Mouse (Mus musculus): Measurements from ENCODE around the gene Krt7.

The Krt7 gene

DNA sequence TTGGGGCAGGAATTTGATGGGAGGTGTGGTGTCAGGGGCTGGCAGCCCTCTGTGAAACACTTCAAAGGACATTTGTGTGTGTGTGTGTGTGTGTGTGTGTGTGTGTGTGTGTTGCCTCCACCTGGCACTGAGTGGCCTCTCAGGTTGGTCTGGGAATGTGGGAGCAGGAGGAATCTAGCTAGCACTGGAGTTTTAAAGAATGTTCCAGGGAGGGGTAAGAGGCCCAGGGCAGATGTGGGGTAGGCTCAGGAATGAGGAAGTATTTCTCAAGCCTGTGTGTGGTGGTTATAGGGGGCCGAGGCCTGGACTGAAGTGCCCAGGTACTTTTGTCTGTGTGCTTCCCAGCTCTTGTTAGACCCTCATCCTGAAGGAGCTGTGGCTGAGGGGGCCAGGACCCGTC lies at the start of gene Krt7:
Krt7 (plus strand) TSS at position 269 of the 400 bp plus-strand sequence.
- no peak for DNase-seq

- peak in 1 of 2 experiments; percentile 54 for DNase-seq
These were observed 48.3 kb upstream of the Krt7 start for GRCm38 (mm10) chr15:101362393-101363010.

DNA sequence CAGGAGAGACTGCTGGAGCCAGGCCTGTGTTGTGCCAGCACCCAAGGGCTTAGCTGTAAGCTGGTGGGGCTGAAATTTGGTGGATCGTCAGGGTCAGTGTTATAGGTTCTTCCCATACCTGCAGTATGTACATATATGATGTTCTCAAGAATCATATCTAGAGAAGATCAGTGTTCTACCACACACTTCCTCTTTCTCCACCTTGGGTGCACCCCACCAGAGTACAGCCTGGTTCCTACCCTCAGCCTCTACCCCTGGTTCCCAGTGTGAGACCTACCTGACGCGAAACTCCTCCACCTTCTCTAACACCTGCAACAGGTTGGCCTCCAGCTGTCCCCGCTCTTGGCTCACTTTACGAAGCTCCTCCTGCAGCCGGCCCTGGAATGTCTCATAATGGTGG lies 46.9 kb upstream of the Krt7 start:
- DNase-seq: no peak

- no peak for DNase-seq
These were observed 46.4 kb upstream of the Krt7 start for GRCm38 (mm10) chr15:101364425-101364824.

DNA sequence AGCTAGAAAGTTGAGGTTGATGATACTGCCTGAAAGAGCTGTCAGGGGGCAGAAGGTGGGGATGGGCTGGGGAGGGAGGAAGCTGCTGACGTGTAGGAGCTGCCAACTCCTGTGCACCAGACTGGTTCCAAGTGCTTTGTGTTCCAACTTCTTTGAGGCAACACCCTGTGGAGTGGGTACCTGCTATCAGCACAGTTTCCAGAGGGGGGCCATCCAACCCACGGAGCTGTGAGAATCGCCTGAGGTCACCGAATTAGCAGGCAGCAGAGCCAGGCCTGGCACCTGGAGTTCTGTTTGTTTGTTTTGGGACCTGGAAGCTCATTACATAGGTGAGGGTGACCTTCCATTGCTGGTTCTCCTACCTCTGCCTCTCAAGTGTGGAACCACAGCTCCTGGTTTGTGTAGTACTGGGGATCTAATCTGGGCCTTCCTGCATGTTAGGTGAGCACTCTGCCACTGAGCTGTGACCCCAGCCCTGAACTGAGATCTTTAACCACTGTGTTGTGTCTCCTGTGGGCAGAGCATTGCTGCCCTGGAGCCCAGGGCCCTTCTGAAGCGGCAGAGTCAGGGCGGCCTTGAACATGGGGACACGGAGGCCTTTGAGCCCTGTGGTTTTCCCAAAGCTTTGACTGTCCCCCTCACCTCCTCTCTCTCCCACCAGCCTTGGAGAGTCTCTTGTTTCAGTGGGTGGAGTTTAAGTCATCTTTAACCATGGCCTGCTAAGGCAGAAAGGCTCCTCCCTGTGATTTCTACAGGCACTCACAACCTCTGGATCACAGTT lies 45.8 kb upstream of the Krt7 start:
- no peak for DNase-seq

DNA sequence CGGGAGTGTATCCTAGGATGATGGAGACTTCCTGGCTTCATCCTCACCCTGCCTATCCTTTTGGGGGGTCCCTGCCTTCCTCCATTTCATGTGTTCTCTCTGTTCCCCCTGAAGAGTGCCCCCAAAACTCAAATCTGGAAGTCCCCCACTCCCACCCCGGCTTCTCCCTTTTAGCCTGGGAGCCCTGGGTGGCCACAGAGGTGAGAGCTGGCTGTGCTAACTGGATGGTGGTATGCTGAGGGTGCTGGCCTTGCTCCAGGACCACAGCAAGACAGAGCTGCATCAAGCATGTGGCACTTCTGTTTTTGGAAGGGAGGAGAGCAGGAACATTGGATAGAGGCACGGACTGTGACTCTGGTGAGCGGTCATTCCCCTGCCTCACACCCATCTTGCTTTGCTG lies 45.1 kb upstream of the Krt7 start:
- no peak for DNase-seq

- DNase-seq: no peak
These were observed 44.4 kb upstream of the Krt7 start for GRCm38 (mm10) chr15:101366482-101366881.

GRCm38 (mm10) chr15:101366926-101367325 lies 43.9 kb upstream of the Krt7 start:
- no peak for DNase-seq

- no peak for DNase-seq
These were observed 43.3 kb upstream of the Krt7 start for GRCm38 (mm10) chr15:101367497-101367896.

DNA sequence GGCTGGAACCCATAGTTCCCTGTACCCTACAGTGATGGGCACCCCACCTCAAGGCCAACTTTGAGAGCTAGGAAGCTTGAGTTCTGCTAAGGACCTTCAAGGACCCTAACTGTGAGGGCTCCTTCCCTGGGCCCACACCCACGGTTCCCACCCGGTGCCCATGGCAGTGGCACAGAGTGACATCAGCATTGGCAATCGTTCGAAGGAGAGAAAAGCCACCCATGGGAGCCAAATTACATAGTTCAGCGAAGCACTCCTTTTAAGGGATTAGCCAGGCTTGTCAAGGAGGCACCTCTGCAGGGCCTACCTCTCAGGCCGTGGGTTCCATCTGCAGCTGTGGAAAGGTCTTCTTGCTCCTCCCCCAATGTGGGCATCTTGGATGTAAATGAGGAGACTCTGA lies 42.8 kb upstream of the Krt7 start:
- no peak for DNase-seq

DNA sequence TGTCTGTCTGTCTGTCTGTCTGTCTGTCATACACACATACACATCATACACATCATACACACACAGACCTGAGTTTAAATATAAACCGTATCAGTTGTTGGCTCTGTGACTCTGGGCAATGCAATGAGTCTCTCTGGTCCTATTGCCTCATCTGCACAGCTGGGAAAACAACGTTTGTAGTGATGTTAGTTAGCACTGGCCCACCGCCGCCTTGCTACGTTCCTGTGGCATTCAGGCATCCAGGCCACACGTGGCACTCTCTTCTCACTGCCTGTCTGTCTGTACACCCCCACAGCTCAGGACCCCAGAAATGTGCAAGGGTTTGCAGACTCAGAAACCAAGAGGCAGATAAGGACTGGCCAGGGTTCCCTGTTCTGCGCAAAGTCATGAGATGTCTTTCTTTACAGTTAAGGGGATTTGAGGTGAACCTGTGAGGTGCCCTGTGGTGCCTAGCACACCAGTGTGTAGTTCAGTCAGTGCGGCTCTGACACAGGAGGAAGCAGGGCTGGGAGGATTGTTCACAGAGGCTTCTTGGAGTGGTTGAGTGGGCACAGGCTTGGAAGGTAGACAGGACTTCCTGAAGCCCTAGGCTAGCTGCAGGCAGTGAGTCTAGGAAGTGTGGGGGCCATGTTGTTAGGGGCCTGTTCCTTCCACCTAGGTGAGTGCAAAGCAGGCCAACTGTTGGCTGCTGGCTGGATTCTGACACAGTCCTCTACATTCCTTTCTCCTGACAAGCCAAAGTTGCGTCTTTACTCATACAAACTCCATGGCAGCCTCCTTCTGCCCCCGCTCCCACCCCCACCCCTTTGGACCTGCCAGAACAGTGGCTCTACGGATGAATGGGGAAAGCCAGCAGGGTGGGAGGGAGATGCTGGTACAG lies 42.1 kb upstream of the Krt7 start:
- no peak for DNase-seq

DNA sequence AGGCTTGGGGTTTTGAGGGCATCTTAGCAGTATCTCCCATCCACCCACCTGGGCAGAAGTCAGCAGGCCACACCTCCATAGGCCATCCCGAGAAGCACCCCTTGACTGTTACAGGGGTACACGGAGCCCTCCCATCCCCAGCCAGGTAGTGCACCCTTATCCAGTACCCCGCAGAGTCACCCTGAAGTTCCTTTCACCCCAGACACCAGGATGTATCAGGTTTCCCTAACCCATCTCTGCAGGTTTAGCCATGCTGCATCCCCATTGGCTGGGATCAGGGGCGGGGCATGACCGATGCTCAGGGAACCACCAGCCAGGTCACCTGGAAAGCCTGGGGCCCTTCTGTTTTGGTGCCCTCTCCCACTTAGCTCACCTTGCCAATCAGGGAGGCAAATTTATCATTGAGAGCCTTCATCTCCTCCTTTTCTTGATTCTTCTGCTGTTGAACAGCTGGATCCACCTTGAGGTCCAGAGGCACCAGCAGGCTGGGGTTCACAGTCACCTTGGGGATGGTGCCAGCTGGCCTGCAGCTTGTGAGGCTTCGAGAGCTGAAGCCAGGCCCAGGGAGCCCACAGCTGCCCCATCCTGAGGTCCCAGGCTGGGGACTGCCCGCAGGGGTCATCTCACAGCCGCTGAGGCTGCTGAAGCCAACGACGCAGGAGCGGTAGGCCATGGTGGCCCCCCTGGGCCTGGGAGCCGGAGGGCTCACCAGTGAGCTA lies 41.3 kb upstream of the Krt7 start:
- no peak for DNase-seq

GRCm38 (mm10) chr15:101370101-101370911 lies 40.5 kb upstream of the Krt7 start, which contains the start of gene Krt80:
Gene Krt80, minus strand, starts transcription at chr15:101370162.
- no peak for DNase-seq

- no peak for DNase-seq
These were observed 39.5 kb upstream of the Krt7 start for GRCm38 (mm10) chr15:101371141-101371985.

DNA sequence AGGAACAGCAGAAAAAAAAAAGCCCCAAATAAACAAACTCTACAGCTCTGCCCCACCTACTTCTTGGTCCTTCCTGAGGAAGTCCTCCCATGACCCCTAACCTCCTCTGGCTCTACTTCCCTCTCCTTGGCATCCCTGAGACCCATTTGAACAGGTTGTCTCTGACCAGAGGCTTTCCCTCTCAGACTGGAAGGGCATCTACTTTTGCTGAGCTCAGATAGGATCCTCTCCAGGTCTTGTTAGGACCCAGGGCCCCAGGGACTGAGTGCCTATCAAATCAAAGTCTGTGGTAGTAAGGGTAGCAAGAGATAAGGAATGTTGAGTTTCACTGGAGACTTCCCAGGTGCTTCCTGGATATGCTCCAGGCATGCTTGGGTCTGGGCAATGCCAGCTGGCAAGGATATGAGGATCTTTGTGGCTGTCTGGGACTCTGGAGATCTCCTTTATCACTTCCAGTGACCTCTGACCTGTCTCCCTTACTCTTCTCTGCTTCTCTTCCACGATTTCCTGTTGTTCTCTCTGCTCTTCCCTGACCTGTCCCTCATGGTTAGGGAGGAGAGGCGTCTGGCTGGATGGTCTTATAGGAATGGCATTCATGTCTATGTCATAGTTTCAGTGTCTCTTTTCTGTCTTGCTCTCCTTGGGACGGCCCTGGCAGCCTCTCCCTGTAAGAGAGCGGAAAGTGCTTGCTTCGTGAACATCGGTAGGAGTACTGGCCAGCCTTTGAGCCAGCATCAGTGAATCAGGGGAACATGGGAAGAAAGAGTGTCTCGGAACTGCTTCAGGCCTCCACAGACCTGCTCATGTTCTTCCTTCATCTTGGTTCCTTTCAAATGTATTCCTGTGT lies 38.5 kb upstream of the Krt7 start:
- DNase-seq: no peak

GRCm38 (mm10) chr15:101373286-101373898 lies 37.5 kb upstream of the Krt7 start:
- DNase-seq: no peak

GRCm38 (mm10) chr15:101374879-101375278 lies 36.0 kb upstream of the Krt7 start:
- DNase-seq: peak; percentile 26 to 28

DNA sequence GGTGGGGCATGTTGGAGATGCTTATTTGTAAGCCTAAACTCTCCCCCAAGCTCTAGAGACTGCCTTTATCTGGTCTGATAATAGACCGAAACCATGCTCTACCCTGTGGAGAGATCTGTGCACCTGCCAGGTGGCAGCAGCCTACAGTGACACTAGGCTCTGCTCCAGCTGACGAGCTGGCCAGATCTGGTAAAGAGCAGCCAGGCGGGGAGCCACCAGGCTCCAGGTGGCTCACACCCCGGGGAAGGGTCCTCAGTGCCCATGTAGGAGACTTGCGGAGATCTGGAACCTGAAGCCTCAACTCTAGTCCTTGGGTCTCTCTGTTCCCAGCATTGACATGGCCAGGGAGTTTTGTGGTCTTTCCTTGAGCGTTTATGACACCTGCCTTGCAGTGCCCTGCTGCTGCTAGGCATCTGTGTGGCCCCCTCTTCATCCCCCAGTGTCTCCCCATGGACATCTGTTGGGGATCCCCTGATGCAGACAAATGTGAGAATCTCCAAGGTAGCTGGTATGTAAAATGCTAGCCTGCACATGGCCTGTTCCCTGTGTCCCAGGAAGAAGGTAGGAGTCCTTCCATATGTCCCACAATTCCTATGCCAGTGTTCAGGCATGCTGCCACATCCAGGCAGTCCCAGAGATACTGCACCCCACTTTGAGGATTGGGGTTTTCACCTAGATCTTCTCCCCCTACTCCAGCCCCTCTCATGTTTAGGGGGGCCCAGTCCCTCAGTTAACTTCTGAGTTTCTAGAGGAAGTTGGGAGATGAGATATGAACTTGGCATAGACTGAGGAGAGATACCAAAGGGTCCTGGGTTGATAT lies 34.7 kb upstream of the Krt7 start:
- no peak for DNase-seq

DNA sequence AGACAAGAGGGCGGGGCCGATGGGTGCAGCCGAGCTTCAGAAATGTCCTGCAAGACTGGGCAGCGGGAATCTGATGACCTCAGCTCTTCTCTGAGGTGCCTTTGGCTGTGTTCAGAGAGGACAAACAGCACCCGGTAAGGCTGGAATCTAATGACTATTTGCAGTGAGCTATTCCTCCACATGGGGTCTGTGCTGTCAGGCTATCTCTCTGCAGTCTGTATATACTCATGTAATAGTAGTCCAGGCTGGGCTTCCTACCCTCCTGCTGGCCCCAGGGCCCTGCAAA lies 34.1 kb upstream of the Krt7 start:
- DNase-seq: no peak

All from spleen, adult 18-20 months (tissue).